Mouse (Mus musculus) CH12F3 (cell line): Measurements from ENCODE around the gene Gm17693.
"Not testable (repeated sequence)": the region's sequence is repeated elsewhere in the genome, so short reads cannot be mapped to it uniquely, and the experiment has no call there.

Experiments
- in situ Hi-C: fragments of 300-500 bp; cut with MboI; formaldehyde crosslinking; loops from 2 replicates; pipeline ENCODE4 v1.14.3; 2020; ENCODE audit warnings: low sequenced_read_pairs

Gm17693 gene

GRCm38 (mm10) chrX:125705144-125705543 lies at the start of gene Gm17693:
Gene Gm17693 (plus strand): TSS chrX:125705444.
- in situ Hi-C loops: not testable (repeated sequence)
